Mouse (Mus musculus) induced T-regulatory cell, adult 2 months (primary cell): ENCODE measurements around the gene Fat4.

Experiments
- DNase-seq: peaks from one replicate; pipeline ENCODE4 v3.0.0-alpha.2; 2012; ENCODE audit warnings: low read depth

Fat4 gene

DNA sequence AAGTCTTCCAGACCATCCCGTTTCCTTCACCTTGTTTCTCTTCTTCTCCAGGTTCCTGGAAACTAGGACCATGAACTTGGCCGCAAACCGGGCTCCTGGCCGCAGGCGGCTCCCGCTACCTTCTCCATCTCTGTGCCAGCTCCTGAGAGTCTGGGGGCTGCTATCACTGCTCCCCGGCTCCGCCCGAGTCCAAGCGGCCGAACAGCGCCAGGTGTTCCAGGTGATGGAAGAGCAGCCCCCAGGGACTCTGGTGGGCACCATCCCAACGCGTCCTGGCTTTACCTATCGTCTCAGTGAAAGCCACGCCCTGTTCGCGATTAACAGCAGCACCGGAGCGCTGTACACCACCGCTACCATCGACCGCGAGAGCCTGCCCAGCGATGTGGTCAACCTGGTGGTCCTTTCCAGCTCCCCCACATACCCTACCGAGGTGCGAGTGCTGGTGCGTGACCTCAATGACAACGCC is at the start of gene Fat4:
TSS of gene Fat4 (plus strand) at position 51 of the 466 bp plus-strand sequence.
- peak; percentile 2 for DNase-seq

DNA sequence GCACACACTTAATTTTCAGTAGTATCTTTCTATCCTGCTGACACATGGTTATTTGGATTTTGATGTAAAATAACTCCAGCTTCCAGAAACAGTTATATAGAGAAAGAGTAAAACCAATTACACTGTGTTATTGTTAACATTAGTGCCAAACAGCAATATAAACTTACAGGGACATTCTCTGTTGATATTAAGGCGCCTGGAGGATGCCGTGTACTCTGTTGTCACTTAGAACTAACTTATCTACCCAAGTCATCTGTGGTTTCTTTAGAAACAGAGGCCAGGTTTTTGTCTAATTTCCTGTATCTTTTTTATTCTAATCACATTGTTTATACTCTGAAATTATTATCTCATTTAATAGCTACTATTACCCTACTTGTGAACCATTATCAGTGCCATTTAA is 47.3 kb upstream of the Fat4 start:
- DNase-seq, result no peak

DNA sequence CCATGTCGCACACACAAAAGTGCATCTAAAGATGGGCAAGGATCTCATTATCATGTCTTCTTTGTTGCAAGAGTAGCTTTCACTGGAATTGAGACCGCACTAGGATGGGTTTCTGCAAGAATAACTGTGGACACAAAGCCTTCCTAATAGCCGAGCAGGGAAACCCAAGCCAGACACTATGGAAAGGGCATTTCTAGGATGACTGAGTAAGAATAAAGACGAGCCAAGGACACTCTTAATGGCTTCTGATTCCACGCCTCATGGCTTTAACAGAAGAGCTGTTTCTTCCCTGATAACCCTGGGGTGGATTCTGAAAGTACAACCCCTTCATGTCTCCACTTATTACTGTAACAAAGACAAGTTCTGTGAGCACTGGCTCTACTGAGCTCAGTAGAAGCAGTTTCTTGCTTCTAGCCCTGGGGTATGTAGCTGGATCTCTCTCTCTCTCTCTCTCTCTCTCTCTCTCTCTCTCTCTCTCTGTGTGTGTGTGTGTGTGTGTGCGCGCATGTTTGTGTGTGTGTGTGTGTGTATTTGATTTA is 43.7 kb upstream of the Fat4 start:
- no peak for DNase-seq

DNA sequence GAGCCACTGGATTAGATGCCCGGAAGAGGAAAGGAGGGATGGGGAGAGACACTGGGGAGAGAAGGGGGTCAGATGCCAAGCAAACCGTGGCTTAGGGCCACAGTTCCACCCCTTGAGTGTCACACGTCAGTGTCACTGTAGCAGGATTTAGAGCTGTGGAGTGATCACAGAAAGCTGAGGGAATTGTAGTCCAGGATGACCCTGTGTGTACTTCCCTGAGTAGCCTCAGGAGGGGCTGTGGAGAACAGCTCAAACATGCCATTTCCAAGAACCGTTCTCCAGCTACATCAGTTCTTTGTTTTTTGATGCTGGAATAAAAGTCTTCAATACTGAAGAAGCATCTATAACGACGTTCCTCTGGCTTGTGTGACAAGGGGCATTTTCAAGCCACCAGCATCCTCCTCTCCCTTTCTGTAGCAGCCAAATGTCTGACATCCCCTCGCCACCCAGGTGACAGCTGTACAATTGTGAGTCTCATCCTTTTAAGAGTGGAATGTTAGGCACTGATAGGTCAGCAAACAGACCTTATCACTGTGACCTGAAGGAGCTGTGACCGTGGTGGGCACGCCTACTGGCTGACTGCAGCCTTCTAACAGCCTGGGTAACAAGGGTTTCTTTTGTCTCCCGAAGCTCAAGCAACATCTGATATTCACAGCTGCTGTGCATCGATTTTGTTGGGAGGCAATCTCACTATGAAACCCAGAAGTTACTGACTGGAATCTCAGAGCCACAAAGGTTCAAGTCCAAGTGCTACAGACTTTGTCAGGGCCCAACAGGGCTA is 39.9 kb upstream of the Fat4 start:
- no peak for DNase-seq

DNA sequence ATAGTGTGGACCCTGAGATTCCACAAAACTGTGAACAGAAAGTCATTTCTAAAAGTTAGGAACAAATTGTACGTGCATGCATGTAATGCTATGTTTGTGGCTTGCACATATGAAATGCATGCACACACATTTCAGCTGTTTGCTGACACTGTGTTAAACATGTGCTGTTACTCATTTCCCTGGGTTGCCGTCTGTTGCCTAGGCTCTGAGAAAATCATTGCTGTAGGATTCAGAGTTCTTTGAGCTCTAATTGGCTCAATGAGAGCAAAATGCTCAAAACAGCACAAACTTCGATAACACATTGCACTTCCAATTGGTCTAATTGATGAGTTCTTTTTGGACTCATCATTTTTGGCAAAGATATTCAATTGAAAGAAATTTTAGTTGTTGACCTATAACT is 37.7 kb upstream of the Fat4 start:
- no peak for DNase-seq

DNA sequence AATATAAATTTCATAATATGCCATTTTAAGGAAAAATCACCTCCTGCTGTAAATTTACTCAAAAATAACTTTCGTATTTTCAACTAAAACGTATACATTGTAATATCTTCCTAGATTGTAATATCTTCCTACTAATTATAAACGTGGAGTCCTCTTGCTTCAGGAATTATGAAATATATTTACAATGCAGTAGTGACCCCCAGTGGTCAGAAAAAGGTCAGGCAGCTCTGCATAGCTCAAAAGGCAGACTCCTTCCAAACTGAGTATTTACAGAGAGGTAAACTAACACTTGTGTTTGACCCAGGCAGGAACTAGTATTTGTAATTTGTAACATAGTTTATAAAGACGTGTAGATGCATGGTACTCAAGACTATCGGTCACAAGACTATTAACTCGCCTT is 37.2 kb upstream of the Fat4 start:
- DNase-seq, result peak; percentile 35

DNA sequence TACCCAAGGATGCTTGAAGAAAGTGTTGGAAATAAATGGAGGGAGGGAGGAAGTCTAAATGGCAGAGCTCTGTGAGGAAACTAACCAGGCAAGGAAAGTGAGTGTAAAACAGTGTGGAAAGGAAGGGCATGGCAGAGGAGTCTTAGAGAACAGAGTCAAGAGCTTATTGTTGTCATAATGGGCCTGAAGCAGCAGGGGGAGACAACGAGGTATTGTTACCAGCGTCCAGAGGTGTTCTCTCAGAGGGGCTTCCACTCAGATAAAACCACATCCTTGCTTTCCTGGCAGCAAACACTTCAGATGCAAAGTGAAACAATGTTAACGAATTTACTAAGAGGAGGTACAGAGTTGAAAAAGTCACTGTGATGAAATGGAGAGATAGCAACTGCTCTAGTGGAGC is 33.1 kb upstream of the Fat4 start:
- DNase-seq, result peak; percentile 8

DNA sequence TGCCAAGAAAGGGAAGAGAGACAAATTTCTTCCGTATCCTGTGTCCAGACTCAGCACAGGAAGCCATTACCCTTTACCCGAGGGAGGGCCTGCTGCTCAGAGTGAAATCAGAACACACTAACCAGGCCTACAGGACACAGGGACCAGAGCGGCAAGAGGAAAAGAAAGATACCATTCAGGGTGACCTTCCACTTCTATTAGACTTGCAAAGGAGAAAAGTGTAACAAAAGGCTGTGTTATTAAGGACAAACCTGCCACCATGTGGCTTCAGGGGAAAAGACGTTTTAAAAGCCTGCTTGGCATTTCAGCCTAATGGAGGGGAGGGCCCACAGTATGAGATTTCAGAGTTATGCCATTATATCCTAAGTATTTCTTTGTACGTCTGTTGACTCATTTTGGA is 26.1 kb upstream of the Fat4 start:
- no peak for DNase-seq

DNA sequence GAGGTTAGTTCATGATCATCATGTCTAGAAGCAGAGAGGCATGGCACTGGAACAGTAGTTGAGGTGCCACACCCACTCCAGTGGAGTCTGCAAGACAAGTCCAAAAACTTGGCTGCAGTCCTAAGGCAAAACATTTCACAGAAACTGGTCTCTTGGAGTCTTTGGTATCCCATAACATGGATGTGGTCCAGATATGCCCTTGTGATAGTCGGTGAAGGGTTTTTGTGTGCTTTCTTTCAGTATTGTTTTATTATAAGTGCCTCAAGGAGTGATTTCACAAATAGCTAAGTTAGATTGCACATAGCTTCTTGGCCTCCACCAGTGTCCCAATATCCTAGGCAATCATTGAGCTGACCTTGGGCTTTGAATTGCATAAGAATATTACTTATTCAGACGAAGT is 15.4 kb upstream of the Fat4 start:
- no peak for DNase-seq

DNA sequence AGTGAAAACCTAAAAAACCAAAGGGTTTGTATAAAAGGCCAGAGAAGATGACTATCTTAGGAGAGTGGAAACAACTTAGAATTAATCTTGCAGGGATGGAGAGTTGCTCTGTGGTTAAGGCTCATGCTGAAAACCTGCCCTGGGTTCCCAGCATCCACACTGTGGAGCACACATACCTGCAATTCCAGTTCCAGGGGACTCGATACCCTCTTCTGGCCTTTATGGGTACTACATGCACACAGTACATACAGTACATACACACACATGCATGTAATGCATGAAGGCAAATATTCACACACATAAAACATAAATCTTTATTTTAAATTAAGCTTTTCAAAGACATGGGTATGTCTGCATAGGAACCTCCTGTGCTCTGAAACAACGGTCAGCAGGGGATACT is 10.9 kb upstream of the Fat4 start:
- DNase-seq, result no peak

DNA sequence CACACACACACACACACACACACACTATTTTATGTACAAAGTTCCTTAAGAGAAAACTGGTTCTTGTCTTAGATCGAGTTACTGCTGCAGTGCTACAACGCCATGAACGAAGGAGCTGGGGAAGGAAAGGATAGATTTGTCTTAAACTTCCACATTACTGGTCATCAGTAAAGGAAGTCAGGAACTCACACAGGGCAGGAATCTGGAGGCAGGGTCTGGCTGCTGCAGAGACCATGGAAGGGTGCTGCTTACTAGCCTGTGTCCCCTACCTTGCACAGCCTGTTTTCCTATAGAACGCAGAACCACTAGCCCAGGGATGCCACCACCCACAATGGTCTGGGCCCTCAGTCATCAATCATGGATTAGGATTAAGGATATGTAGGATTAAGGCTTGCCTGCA is 10.0 kb upstream of the Fat4 start:
- DNase-seq, result no peak

DNA sequence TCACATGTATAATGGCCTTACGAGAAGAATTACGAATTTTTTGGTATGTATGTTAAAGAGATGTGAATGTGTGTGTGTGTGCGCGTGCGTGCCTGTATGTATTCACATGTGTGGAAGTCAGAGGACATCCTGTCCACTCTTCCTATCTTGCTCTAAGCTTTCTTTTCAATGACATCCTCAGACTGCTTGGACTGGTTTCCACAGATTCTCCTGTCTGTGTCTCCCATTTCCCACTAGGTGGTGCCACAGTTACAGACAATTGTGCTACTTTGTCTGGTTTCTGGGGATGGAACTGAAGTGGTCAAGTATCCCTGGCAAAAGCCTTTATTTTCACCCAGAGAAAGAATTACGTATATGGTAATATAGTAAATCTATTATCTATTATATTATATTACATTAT is 4.0 kb upstream of the Fat4 start:
- no peak for DNase-seq

DNA sequence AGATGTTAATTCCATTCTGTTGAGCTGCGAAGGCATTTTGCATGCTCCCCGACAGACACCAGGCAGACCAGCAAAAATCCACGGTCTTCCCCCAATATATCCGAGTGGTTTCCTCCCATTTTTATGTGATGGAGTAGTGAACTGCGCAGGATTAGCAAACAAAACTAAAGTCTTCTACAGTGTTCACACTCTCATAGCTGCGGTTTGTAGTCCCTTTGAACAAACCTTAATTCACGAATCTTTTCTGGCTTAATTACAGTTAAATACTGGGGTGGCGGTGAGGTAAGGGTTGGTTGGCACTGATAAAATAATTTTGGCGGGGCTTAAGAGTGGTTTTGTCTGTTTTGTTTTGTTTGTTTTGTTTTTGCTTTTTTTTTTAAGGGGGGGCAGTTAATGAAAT is 3.1 kb upstream of the Fat4 start:
- no peak for DNase-seq

DNA sequence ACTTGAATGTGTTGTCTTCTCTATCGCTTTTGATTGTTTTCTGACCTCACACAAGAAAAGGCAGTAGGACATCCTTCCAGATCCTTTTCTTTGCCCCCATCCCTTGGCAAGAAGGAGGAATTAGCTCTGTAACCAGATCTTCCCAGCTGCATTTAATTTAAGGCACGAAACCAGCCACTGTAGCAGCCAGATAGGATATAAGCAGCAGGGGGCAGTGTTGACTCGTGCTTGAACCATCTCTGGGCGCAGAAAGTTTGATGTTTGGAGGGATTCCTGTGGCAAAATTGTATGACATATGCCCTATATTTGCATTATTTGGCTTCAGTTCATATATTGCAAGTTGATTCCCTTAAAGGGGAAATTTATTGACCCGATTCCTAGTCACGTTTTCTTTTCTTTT is 2.5 kb upstream of the Fat4 start:
- DNase-seq, result peak; percentile 65

DNA sequence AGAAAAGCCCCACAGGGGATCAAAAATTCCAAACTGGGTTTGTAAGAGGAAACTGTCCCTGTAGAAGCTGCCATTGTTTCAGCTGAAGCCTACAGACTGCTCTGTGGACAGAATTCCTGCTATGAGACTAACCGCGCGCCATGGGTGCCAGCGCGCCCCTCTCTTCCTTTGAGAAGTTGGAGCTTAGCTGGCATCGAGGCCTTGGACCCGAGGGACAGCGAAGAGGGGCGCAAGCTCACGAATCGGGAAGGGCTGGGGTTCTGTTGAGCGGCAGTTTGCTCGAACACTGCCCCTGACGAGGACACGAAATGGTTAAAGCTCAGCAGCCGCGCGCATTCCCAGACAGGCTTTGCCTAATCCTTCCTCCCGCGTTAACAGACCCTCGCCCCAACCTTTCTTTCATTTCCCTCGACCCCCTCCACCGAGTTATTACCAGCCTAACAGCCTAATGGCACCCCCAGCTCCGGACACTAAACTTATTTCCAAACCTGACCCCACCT is 1.8 kb upstream of the Fat4 start:
- DNase-seq, result no peak

DNA sequence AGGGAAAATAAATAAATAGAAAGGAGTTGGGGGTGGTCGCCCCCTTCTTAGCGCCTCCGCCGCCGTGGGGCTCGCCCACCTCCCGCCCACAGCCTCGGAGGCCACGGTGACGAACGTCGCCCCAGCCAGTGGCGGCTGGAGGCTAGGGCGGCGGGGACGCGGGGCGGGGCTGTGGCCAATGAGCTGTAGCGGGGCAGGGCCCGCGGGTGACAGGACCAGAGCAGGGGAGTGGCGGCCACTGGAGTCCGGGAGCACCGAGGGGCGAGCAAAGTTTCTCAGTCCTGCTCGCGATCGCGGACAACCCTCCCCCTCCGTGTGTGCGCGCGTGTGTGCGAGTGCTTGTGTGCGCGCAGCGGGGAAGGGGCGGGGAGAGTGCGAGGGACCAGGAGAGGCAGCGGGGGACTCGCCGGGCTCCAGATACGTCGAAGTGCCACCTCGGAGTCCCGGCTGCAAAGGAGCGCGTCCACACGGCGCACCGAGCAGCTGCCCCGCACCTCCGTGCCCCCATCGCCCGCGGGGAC is 1.2 kb upstream of the Fat4 start:
- DNase-seq, result peak; percentile 26

DNA sequence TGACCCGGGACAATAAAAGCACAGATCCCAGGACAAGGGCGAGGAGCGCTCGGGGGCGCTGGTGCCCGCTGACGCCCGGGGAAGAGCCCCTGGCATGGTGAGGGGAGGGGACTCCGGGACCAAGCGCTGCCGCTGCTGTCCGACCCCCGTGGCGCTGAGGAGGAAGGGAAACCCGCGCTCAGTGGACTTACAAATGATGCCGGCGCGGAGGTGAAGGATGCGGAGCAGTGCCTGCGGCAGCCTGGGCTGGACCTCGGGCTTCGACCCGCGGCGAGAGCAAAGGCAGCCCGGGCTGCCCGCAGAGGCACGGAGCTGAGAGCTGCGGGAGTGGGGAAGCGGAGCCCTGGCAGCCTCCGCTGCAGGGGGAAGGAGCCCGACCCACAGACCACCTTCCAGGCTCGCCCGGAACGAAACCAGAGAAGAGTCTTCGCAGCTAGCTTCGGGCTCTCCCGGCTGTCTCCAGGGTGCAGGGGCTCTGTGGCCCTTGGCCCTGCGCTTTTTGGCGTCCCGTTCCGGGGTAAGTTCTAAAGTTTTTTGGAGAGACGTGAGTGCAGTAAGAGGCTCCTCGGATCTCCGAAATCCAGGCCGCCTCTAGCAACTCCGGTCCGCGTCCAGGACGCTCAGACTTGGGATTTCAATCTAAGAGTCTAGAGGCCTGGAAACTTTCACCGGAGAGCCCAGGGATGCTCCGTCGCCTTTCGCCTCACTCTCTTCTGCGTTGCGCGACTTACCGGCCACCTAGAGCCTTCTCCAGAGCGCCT is 499 bp upstream of the Fat4 start:
- DNase-seq, result peak; percentile 14

DNA sequence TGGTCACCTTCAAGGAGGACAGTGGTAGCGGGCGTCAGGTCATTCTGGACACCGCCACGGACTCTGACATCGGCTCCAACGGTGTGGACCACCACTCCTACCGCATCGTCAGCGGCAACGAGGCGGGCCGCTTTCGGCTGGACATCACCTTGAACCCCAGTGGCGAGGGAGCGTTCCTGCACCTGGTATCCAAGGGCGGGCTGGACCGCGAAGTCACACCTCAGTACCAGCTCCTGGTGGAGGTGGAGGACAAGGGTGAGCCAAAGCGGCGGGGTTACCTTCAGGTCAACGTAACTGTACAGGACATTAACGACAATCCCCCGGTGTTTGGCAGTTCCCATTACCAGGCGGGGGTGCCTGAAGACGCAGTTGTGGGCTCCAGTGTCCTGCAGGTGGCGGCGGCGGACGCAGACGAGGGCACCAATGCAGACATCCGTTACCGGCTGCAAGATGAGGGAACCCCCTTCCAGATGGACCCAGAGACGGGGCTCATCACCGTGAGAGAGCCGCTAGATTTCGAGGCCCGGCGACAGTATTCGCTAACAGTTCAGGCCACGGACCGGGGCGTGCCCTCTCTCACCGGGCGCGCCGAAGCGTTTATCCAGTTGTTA is 746 bp downstream of the Fat4 start:
- peak; percentile 16 for DNase-seq

DNA sequence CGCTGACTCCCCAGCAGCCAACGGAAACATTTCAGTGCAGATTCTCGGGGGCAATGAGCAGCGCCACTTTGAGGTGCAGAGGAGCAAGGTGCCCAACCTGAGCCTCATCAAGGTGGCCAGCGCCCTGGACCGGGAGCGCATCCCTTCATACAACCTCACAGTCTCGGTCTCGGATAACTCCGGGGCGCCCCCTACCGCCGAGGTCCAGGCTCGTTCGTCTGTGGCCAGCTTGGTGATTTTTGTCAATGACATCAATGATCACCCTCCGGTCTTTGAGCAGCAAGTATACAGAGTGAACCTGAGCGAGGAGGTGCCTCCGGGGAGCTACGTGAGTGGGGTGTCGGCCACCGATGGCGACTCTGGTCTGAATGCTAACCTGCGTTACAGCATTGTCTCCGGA is 1.4 kb downstream of the Fat4 start:
- DNase-seq, result no peak

DNA sequence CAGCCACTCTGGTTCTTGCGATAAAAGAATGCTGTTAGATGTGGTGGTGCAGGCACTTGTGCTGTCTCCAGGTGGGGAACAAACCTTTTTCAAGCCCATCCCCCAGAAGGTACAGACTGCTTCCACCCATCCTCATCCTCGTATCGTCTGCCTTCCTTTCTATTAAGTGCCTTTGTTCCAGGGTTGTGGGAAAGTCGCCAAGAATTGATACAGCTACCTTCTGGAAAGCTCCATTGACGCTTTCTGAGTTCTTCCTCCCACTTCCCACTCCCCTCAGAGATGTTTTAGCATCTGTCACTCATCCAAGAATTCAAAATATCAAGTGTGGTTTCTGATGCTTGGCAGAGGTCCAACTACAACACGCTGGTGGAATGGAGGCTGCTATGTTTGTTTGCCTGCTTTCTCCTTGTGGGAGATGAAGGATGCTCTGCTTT is 6.1 kb downstream of the Fat4 start:
- no peak for DNase-seq

DNA sequence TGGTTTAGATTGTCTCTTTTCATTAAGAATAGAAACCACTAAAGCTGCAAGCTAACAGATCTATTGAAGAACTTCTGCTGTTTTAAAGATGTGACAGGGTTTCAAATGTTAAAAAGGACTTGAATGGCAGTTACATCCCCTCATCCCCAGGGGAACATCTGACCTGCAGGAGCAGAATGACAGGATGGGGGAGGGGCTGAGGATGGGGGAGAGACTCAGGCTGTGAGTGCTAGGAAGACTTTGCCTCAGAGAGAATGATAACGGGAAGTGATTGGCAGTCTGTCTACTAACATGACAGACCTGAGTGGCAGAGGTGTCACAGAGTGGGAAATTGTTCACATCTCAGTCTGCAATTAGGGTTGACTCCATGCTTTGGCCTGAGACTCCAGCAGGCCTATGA is 14.1 kb downstream of the Fat4 start:
- DNase-seq, result no peak

DNA sequence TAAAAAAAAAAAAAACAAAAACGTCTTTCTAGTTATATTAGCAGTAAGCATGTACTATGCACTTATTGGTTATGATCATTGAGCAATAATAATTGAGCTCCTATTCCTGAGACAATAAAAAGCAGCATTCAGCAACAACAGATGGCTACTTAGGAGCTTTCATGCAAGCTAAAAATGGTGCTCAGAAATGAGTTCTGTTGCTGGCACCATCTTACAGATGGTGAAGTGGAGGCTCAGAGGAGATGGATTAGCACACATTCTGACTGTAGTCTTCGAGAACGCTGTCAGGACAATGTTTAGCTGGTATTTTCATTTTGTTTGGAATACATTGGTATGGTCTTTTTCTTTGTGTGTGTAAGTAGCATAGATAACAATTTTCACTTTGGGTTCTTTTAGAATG is 20.1 kb downstream of the Fat4 start:
- no peak for DNase-seq
